Mouse (Mus musculus) Patski (cell line): Measurements from ENCODE around the gene Dcakd. TPM values are rescaled to one million over a fixed set of nuclear protein-coding genes. Genes with fewer than 3 reads are reported as not detected.

Source experiments
- ATAC-seq: fragments of 100-300 bp; one replicate; pipeline ENCODE4 v1.8.0; 2021
- CTCF ChIA-PET: fragments of 350-600 bp; sonication (Branson Sonifier 250); formaldehyde crosslinking; loops from one replicate; lab custom pipeline; 2022; ENCODE audit warnings: inconsistent platforms; lab: Charles Lee
- POLR2A ChIA-PET: fragments of 350-600 bp; sonication (Branson Sonifier 250); formaldehyde crosslinking; loops from one replicate; lab custom pipeline; 2022; ENCODE audit warnings: antibody characterized with exemption, inconsistent platforms; lab: Charles Lee
- DNase-seq: peaks from one replicate; pipeline ENCODE4 v3.0.0-alpha.2; 2011; ENCODE audit warnings: low read depth, low spot score
- H3K27me3 ChIP-seq: fragments of 371-371 bp; one replicate; pipeline ENCODE4 v1.5.1; 2021
- CTCF ChIP-seq: fragments of 100-300 bp; IDR thresholded peaks from one replicate; pipeline ENCODE4 v1.5.1; 2021
- in situ Hi-C: fragments of 300-500 bp; cut with MboI; formaldehyde crosslinking; loops from 3 replicates; pipeline ENCODE4 v1.11.1; 2018; ENCODE audit warnings: low pct_unique_long_range_greater_than_20kb, mixed read lengths
- polyA plus RNA-seq: library from polyadenylated mRNA; unstranded; gene quantifications from one replicate; pipeline ENCODE4 v1.2.3, GENCODE M21; 2021

Gene Dcakd
- polyA plus RNA-seq, 1 experiment from 2014 or later = 60.6 TPM

GRCm38 (mm10) chr11:103023974-103024373 is 4.2 kb downstream of the Dcakd start:
- no peaks in the 10 kb centered on the region for H3K27me3 ChIP-seq
- CTCF ChIA-PET = no interaction called here
- POLR2A ChIA-PET = no interaction called here
- ATAC-seq (no peak), DNase-seq (no peak)
- TF ChIP-seq CTCF = peak; percentile 21
- in situ Hi-C loops = no loop called here

- ChIA-PET POLR2A (no interaction called here), CTCF (no interaction called here)
- in situ Hi-C loops = no loop called here
- H3K27me3 ChIP-seq = no peaks in the 10 kb centered on the region
- ATAC-seq (no peak), DNase-seq (no peak)
- no peak for TF ChIP-seq CTCF
Measured at GRCm38 (mm10) chr11:103020713-103021335, 7.3 kb downstream of the Dcakd start.

- no peak for TF ChIP-seq CTCF
- H3K27me3 ChIP-seq = no peaks in the 10 kb centered on the region
- POLR2A ChIA-PET = no interaction called here
- CTCF ChIA-PET = interaction anchor here (0.7 kb wide), 1 partner anchor 8 kb away, joined by 3 read pairs; no protein-coding TSS in a partner anchor
- no peak for ATAC-seq
- in situ Hi-C loops = no loop called here
- no peak for DNase-seq
Measured at GRCm38 (mm10) chr11:103019325-103019724, 8.8 kb downstream of the Dcakd start.

GRCm38 (mm10) chr11:103018860-103019259 is 9.3 kb downstream of the Dcakd start:
- CTCF ChIA-PET = interaction anchor here (0.7 kb wide), 1 partner anchor 9 kb away, joined by 3 read pairs; no protein-coding TSS in a partner anchor
- DNase-seq (no peak), ATAC-seq (no peak)
- no peak for TF ChIP-seq CTCF
- POLR2A ChIA-PET = no interaction called here
- no peaks in the 10 kb centered on the region for H3K27me3 ChIP-seq
- in situ Hi-C loops = no loop called here

- CTCF ChIA-PET = no interaction called here
- DNase-seq = no peak
- no peaks in the 10 kb centered on the region for H3K27me3 ChIP-seq
- POLR2A ChIA-PET = interaction anchor here (0.7 to 1.3 kb wide), 2 partner anchors 10 to 115 kb away, joined by 3 to 10 read pairs; partner anchors contain the start of genes Dcakd and Nmt1
- ATAC-seq = no peak
- in situ Hi-C loops = no loop called here
- TF ChIP-seq CTCF = no peak
Measured at GRCm38 (mm10) chr11:103017661-103018060, 10.5 kb downstream of the Dcakd start.

- no peak for TF ChIP-seq CTCF
- in situ Hi-C loops = no loop called here
- ATAC-seq (peak; percentile 92), DNase-seq (peak; percentile 64)
- ChIA-PET POLR2A (interaction anchor here (0.6 kb wide), 1 partner anchor 16 kb away, joined by 3 read pairs; no protein-coding TSS in a partner anchor), CTCF (interaction anchor here (1.6 kb wide), 1 partner anchor 24 kb away, joined by 3 read pairs; no protein-coding TSS in a partner anchor)
- no peaks in the 10 kb centered on the region for H3K27me3 ChIP-seq
Measured at GRCm38 (mm10) chr11:103016930-103017329, 11.2 kb downstream of the Dcakd start.

- H3K27me3 ChIP-seq = no peaks in the 10 kb centered on the region
- in situ Hi-C loops = no loop called here
- ATAC-seq (no peak), DNase-seq (no peak)
- ChIA-PET CTCF (interaction anchor here (1.6 kb wide), 1 partner anchor 25 kb away, joined by 3 read pairs; no protein-coding TSS in a partner anchor), POLR2A (interaction anchor here (0.6 kb wide), 1 partner anchor 16 kb away, joined by 3 read pairs; no protein-coding TSS in a partner anchor)
- no peak for TF ChIP-seq CTCF
Measured at GRCm38 (mm10) chr11:103015881-103016825, 12.0 kb downstream of the Dcakd start.

- no peak for ATAC-seq
- ChIA-PET CTCF (interaction anchor here (1.2 to 1.7 kb wide), 2 partner anchors 17 to 43 kb away, joined by 3 to 4 read pairs; no protein-coding TSS in a partner anchor), POLR2A (no interaction called here)
- H3K27me3 ChIP-seq = no peaks in the 10 kb centered on the region
- no peak for TF ChIP-seq CTCF
- in situ Hi-C loops = no loop called here
- no peak for DNase-seq
Measured at GRCm38 (mm10) chr11:103011206-103011497, 17.0 kb downstream of the Dcakd start.

- no peaks in the 10 kb centered on the region for H3K27me3 ChIP-seq
- ChIA-PET POLR2A (no interaction called here), CTCF (interaction anchor here (1.2 to 1.7 kb wide), 2 partner anchors 17 to 44 kb away, joined by 3 to 4 read pairs; no protein-coding TSS in a partner anchor)
- DNase-seq = no peak
- no peak for TF ChIP-seq CTCF
- in situ Hi-C loops = no loop called here
- no peak for ATAC-seq
Measured at GRCm38 (mm10) chr11:103010454-103011205, 17.5 kb downstream of the Dcakd start.

- no peak for TF ChIP-seq CTCF
- POLR2A ChIA-PET = no interaction called here
- DNase-seq = no peak
- ATAC-seq = no peak
- in situ Hi-C loops = no loop called here
- CTCF ChIA-PET = no interaction called here
- no peaks in the 10 kb centered on the region for H3K27me3 ChIP-seq
Measured at GRCm38 (mm10) chr11:103009208-103009607, 18.9 kb downstream of the Dcakd start.
